Mouse (Mus musculus) ES-E14 (cell line): ENCODE results near the gene Slc25a3.

Experiments
- CHD2 ChIP-seq: IDR thresholded peaks from 2 replicates; pipeline ENCODE4 v1.6.1; 2014; ENCODE audit warnings: mild to moderate bottlenecking, low read depth, low read length, inconsistent platforms
- HCFC1 ChIP-seq: IDR thresholded peaks from 2 replicates; pipeline ENCODE4 v1.6.1; 2012; ENCODE audit warnings: low read length, inconsistent platforms, borderline replicate concordance; ENCODE audit not compliant: insufficient read depth
- ZC3H11A ChIP-seq: IDR thresholded peaks from 2 replicates; pipeline ENCODE4 v1.6.1; 2012; ENCODE audit warnings: low read depth, mild to moderate bottlenecking, inconsistent platforms, low read length, borderline replicate concordance

DNA sequence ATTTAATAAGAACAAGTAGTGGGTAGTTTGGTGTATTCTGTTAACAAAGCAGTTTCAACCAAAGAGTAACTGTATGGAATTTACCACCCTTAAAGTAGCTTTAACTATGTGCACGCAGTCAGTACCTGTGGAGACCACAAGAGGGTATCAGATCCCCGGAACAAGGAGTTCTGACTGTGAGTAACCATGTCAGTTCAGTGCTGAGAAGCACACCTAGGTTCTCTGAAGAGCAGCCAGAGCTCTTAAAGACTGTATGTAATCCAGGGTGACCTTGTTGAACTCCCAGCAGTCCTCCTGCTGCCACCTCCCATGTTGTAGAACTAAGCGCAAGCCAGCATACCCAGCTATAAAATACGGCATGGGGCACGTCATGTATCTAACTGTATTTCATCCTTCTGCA is 43.0 kb upstream of the Slc25a3 start:
- TF ChIP-seq ZC3H11A (no peak), CHD2 (no peak), HCFC1 (no peak)
